11 mouse cellular contexts compared by ENCODE assay signal in the genomic region with DNA sequence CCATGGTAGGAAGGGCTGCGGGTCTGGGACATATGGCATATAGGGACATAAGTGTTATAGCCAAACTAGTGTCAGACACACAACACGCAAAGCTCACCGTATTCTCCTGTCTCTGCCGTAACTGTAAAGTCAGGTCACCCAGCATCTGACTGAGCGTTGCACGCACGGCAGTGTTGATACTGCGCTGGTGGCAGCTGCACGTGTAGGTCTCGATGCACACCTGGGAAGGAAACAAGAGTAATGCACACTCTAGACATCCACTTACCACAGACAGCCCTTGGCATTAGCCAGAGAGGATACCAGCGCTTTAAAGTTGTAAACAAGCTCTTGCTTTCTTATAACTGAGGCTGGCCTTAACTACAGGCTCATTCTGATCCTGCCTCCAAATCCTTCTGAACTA.
"Had no signal": no experiment of that assay in that cellular context is flagged by ENCODE, and none has a peak within 500 bp of the region (broad histone marks: within the 10 kb centered on the region; RNA-seq: fewer than 3 reads in every experiment).

No protein-coding gene starts in this region.

- ATAC-seq: intestine, embryonic 16.5 days; liver, embryonic 12.5 days; midbrain, embryonic 13.5 days had no signal

- DNase-seq: kidney, postnatal 10 days; kidney, postnatal 4 days; lung, embryonic 14.5 days; lung, postnatal 10 days had no signal

- H3K4me1 ChIP-seq: limb, embryonic 10.5 days; liver, embryonic 12.5 days; midbrain, embryonic 13.5 days; neural tube, embryonic 12.5 days; stomach, embryonic 15.5 days had no signal

- H3K27me3 ChIP-seq: liver, embryonic 12.5 days; midbrain, embryonic 13.5 days; neural tube, embryonic 12.5 days; stomach, embryonic 15.5 days had no signal

- H3K36me3 ChIP-seq: limb, embryonic 10.5 days; liver, embryonic 12.5 days; stomach, embryonic 15.5 days had no signal

- H3K9me3 ChIP-seq: limb, embryonic 10.5 days; liver, embryonic 12.5 days; stomach, embryonic 15.5 days had no signal

- H3K4me3 ChIP-seq: left cerebral cortex, adult 2 months; limb, embryonic 10.5 days; liver, embryonic 12.5 days; midbrain, embryonic 13.5 days; neural tube, embryonic 12.5 days; stomach, embryonic 15.5 days had no signal
